Mouse (Mus musculus) inflammation-experienced regulatory T-cells (primary cell): Measurements from ENCODE around the gene Kcnj8. TPM values are rescaled to one million over a fixed set of nuclear protein-coding genes. Genes with fewer than 3 reads are reported as not detected.

ENCODE experiments used
- polyA plus RNA-seq, 2 experiments: library from polyadenylated mRNA; unstranded; fragments of 100-300 nt; shearing (Covaris generic); gene quantifications; one replicate each; pipeline ENCODE4 v1.2.1; 2017

The Kcnj8 gene
- 1 to 10 TPM in 1 of 2 experiments, under 1 TPM in 1; 0.11 to 1.4 TPM for polyA plus RNA-seq

DNA sequence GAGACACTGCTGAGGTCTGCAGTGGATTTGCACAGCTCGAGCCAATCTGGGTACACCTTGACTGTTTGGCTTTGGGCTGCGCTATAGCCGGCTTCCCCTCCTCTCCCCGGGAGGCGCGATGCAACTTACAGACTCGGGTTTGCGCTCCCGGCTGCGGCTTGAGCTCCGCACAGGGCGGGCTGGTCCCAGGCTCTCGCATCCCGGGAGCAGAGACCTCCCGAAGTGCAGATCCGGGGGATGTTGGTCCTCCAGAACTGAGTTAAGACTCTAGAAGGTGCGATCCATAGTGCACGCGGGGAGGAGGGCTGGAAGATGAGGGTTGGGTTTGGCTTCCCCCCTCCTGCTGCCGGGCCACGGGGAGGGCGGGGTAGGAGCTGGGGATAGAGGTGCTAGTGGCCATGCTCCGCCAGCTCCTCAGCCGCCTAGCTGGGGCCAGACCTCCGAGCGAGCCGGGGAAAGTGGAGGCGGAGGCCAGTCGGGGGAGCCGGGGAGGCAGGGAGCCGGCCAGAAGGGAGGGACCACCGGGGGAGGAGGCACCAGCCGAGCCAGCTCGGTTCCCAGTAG lies at the start of gene Kcnj8:
Gene Kcnj8 (minus strand): TSS at position 560 of the 564 bp plus-strand sequence.

Other genes starting within 250 kb of the Kcnj8 start
- gene Slco1a5, start 248.6 kb downstream of the Kcnj8 start, polyA plus RNA-seq = not detected
- gene Pyroxd1, start 226.0 kb downstream of the Kcnj8 start, polyA plus RNA-seq = 10 to 100 TPM; 20.9 to 22.7 TPM
- 10 to 100 TPM; 44.4 to 59.4 TPM for gene Recql, start 184.5 kb downstream of the Kcnj8 start, polyA plus RNA-seq
- 10 to 100 TPM; 17.1 to 22.8 TPM for gene Golt1b, start 184.4 kb downstream of the Kcnj8 start, polyA plus RNA-seq
- gene Spx, start 158.2 kb downstream of the Kcnj8 start, polyA plus RNA-seq = 1 to 10 TPM in 1 of 2 experiments, not detected in 1; 1.1 TPM
- gene Gys2, start 98.5 kb downstream of the Kcnj8 start, polyA plus RNA-seq = under 1 TPM in 1 of 2 experiments, not detected in 1; 0.34 TPM
- gene Ldhb, start 63.7 kb downstream of the Kcnj8 start, polyA plus RNA-seq = 100 to 1,000 TPM; 104 to 108 TPM
- under 1 TPM; 0.06 to 0.20 TPM for gene Abcc9, start 130.7 kb upstream of the Kcnj8 start, polyA plus RNA-seq
- gene Cmas, start 185.1 kb upstream of the Kcnj8 start, polyA plus RNA-seq = 10 to 100 TPM; 76.5 to 82.7 TPM
- gene Sult6b2, start 232.9 kb upstream of the Kcnj8 start, polyA plus RNA-seq = under 1 TPM; 0.28 to 0.58 TPM